Mouse (Mus musculus) midbrain, postnatal 0 days (tissue): ENCODE results near the gene Fbxo40. TPM values are rescaled to one million over a fixed set of nuclear protein-coding genes. Genes with fewer than 3 reads are reported as not detected.

Experiments used
- ATAC-seq: fragments of 200-750 bp; cut with Nextera tagmentation; 2 replicates; pipeline ENCODE4 v1.8.0; 2017; ENCODE audit warnings: moderate number of reproducible peaks, mild to moderate bottlenecking, moderate TSS enrichment, moderate library complexity; ENCODE audit not compliant: low FRiP score
- DNase-seq: peaks from one replicate; pipeline ENCODE4 v3.0.0-alpha.2; 2015; ENCODE audit warnings: low spot score
- H3K27ac ChIP-seq: fragments of 300-500 bp; sonication (generic); 2 replicates; pipeline ENCODE4 v1.5.1; 2014; ENCODE audit warnings: low read depth, mild to moderate bottlenecking, low read length, mixed read lengths
- H3K27me3 ChIP-seq: fragments of 300-500 bp; sonication (generic); 2 replicates; pipeline ENCODE4 v1.6.1; 2014; ENCODE audit warnings: low read length, control low read depth, mixed read lengths; ENCODE audit not compliant: insufficient read depth
- H3K36me3 ChIP-seq: fragments of 300-500 bp; sonication (generic); 2 replicates; pipeline ENCODE4 v1.6.1; 2014; ENCODE audit warnings: low read length, control low read depth, mixed read lengths; ENCODE audit not compliant: insufficient read depth
- H3K4me1 ChIP-seq: fragments of 300-500 bp; sonication (generic); 2 replicates; pipeline ENCODE4 v1.6.1; 2014; ENCODE audit warnings: mild to moderate bottlenecking, control low read depth, antibody characterized with exemption, low read length, mixed read lengths; ENCODE audit not compliant: insufficient read depth
- H3K4me2 ChIP-seq: fragments of 300-500 bp; sonication (generic); 2 replicates; pipeline ENCODE4 v1.6.1; 2014; ENCODE audit warnings: low read depth, mild to moderate bottlenecking, low read length, mixed read lengths; ENCODE audit not compliant: poor library complexity, severe bottlenecking
- H3K4me3 ChIP-seq: fragments of 300-500 bp; sonication (generic); 2 replicates; pipeline ENCODE4 v1.5.1; 2014; ENCODE audit warnings: low read depth, mild to moderate bottlenecking, low read length, moderate library complexity
- H3K9ac ChIP-seq: fragments of 300-500 bp; sonication (generic); replicated peaks from 2 replicates; pipeline ENCODE4 v1.6.1; 2014; ENCODE audit warnings: mild to moderate bottlenecking, low read length, moderate library complexity, mixed read lengths; ENCODE audit not compliant: poor library complexity, severe bottlenecking
- H3K9me3 ChIP-seq: fragments of 300-500 bp; sonication (generic); 2 replicates; pipeline ENCODE4 v1.6.1; 2016; ENCODE audit warnings: low read length, control low read depth
- CTCF ChIP-seq: IDR thresholded peaks from 2 replicates; pipeline ENCODE4 v1.5.1; 2016; ENCODE audit warnings: antibody characterized with exemption, mild to moderate bottlenecking
- WGBS: fragments of 180-500 bp; shearing (Covaris S2); extraction: QIAGEN DNeasy Blood & Tissue Kit; methylation state at CpG from one replicate; pipeline ENCODE4 v1.1.7; 2014; 5-methylcytosine and 5-hydroxymethylcytosine counted together
- polyA plus RNA-seq: library from polyadenylated mRNA; unstranded; fragments of >200 nt; fragmentation: Nextera tagmentation; extraction: Ambion mirVana; gene quantifications from 2 replicates; pipeline ENCODE4 v1.2.1, GENCODE M21; 2015
- total RNA-seq: library from RNA; depleted of rRNA; stranded (reverse); fragments of >200 nt; gene quantifications from 2 replicates; pipeline ENCODE4 v1.2.3, GENCODE M21; 2014

The Fbxo40 gene
- total and polyA plus RNA-seq, 2 experiments from 2014 or later = 0.44 TPM; not detected in 1

GRCm38 (mm10) chr16:36951029-36951428 is 39.2 kb downstream of the Fbxo40 start:
- Histone ChIP-seq H3K4me2 (no peak overlapping the region), H3K27ac (no peak overlapping the region), H3K9me3 (no peaks in the 10 kb centered on the region), H3K36me3 (no peaks in the 10 kb centered on the region), H3K4me1 (no peaks in the 10 kb centered on the region), H3K4me3 (no peak overlapping the region), H3K9ac (no peak overlapping the region), H3K27me3 (no peaks in the 10 kb centered on the region)
- DNase-seq (peak; percentile 66), ATAC-seq (no peak)
- TF ChIP-seq CTCF = no peak
- 12% methylated on average over 4 of the region's 4 CpGs for WGBS

- DNase-seq (peak; percentile 7), ATAC-seq (peak; percentile 31; the same call in 1 of the 2 replicates)
- no peak for TF ChIP-seq CTCF
- Histone ChIP-seq H3K27ac (no peak overlapping the region), H3K4me2 (no peak overlapping the region), H3K4me1 (no peaks in the 10 kb centered on the region), H3K36me3 (no peaks in the 10 kb centered on the region), H3K4me3 (no peak overlapping the region), H3K9me3 (no peaks in the 10 kb centered on the region), H3K9ac (no peak overlapping the region), H3K27me3 (no peaks in the 10 kb centered on the region)
- 59% methylated on average over 8 of the region's 8 CpGs for WGBS
These were observed 40.5 kb downstream of the Fbxo40 start for GRCm38 (mm10) chr16:36949614-36950336.

- DNase-seq (no peak), ATAC-seq (no peak)
- Histone ChIP-seq H3K9ac (no peak overlapping the region), H3K27ac (no peak overlapping the region), H3K27me3 (no peaks in the 10 kb centered on the region), H3K4me2 (no peak overlapping the region), H3K9me3 (no peaks in the 10 kb centered on the region), H3K4me3 (no peak overlapping the region), H3K4me1 (no peaks in the 10 kb centered on the region), H3K36me3 (no peaks in the 10 kb centered on the region)
- WGBS = 45% methylated on average over 4 of the region's 4 CpGs
- TF ChIP-seq CTCF = no peak
These were observed 42.5 kb downstream of the Fbxo40 start for GRCm38 (mm10) chr16:36947646-36948197.

GRCm38 (mm10) chr16:36946459-36947159 is 43.7 kb downstream of the Fbxo40 start:
- Histone ChIP-seq H3K4me1 (no peaks in the 10 kb centered on the region), H3K36me3 (no peaks in the 10 kb centered on the region), H3K27ac (no peak overlapping the region), H3K9ac (no peak overlapping the region), H3K9me3 (no peaks in the 10 kb centered on the region), H3K4me3 (no peak overlapping the region), H3K27me3 (no peaks in the 10 kb centered on the region), H3K4me2 (no peak overlapping the region)
- no peak for DNase-seq
- WGBS = 89% methylated on average over 8 of the region's 8 CpGs
- no peak for TF ChIP-seq CTCF
- no peak for ATAC-seq

- no peaks in the 10 kb centered on the region for H3K9me3 ChIP-seq
- H3K36me3 ChIP-seq = no peaks in the 10 kb centered on the region
- no peak overlapping the region for H3K9ac ChIP-seq
- H3K4me3 ChIP-seq = no peak overlapping the region
- TF ChIP-seq CTCF = no peak
- 12% methylated on average over 12 of the region's 12 CpGs for WGBS
- H3K4me1 ChIP-seq = no peaks in the 10 kb centered on the region
- ATAC-seq = peak; percentile 52
- no peak overlapping the region for H3K27ac ChIP-seq
- no peak overlapping the region for H3K4me2 ChIP-seq
- H3K27me3 ChIP-seq = no peaks in the 10 kb centered on the region
- DNase-seq = peak; percentile 42
These were observed 45.3 kb downstream of the Fbxo40 start for GRCm38 (mm10) chr16:36944895-36945424.

GRCm38 (mm10) chr16:36943591-36943990 is 46.7 kb downstream of the Fbxo40 start:
- H3K4me1 ChIP-seq = no peaks in the 10 kb centered on the region
- no peak for DNase-seq
- no peak overlapping the region for H3K27ac ChIP-seq
- ATAC-seq = no peak
- H3K27me3 ChIP-seq = no peaks in the 10 kb centered on the region
- WGBS = 92% methylated on average over 3 of the region's 3 CpGs
- H3K9ac ChIP-seq = no peak overlapping the region
- no peak overlapping the region for H3K4me3 ChIP-seq
- no peaks in the 10 kb centered on the region for H3K9me3 ChIP-seq
- H3K4me2 ChIP-seq = no peak overlapping the region
- no peak for TF ChIP-seq CTCF
- no peaks in the 10 kb centered on the region for H3K36me3 ChIP-seq
